Mouse (Mus musculus): ENCODE measurements around the gene Myom1.

GRCm38 (mm10) chr17:70966126-70966525, 36.3 kb upstream of the Myom1 start:
- TF ChIP-seq CTCF (IDR thresholded peaks at IDR 0.05; ENCODE audit: control insufficient read depth, insufficient read depth, insufficient replicate concordance, low read depth, low read length) (no peak), POLR2A (IDR thresholded peaks at IDR 0.05; ENCODE audit: control insufficient read depth, low read depth, low read length) (no peak)
